Mouse (Mus musculus) heart, adult 2 months (tissue): Measurements from ENCODE around the gene Tmem236.

ENCODE experiments used
- CTCF ChIP-seq: fragments of 200-600 bp; IDR thresholded peaks from 2 replicates; pipeline ENCODE4 v1.8.1; 2022; ENCODE audit warnings: antibody characterized with exemption, mild to moderate bottlenecking, moderate library complexity
- EP300 ChIP-seq: fragments of 200-500 bp; IDR thresholded peaks from 2 replicates; pipeline ENCODE4 v1.6.1; 2011; ENCODE audit warnings: low read depth, low read length, control low read depth; ENCODE audit not compliant: insufficient read depth
- POLR2A ChIP-seq: fragments of 200-500 bp; IDR thresholded peaks from 2 replicates; pipeline ENCODE4 v1.6.1; 2011; ENCODE audit warnings: mild to moderate bottlenecking, low read depth, low read length, control low read depth; ENCODE audit not compliant: insufficient read depth

GRCm38 (mm10) chr2:14239151-14239550 is 64.8 kb downstream of the Tmem236 start:
- TF ChIP-seq POLR2A: no peak
- no peak for TF ChIP-seq CTCF
- no peak for TF ChIP-seq EP300
